Mouse (Mus musculus) liver, embryonic 14.5 days (tissue): Measurements from ENCODE around the gene Dnah11. TPM values are rescaled to one million over a fixed set of nuclear protein-coding genes. Genes with fewer than 3 reads are reported as not detected.

Experiments
- ATAC-seq: fragments of 200-750 bp; cut with Nextera tagmentation; 2 replicates; pipeline ENCODE4 v1.8.0; 2017; ENCODE audit warnings: moderate number of reproducible peaks, mild to moderate bottlenecking, moderate library complexity; ENCODE audit not compliant: insufficient read depth
- DNase-seq, 3 experiments: peaks; one replicate each; pipeline ENCODE4 v3.0.0-alpha.2; 2012 to 2013; ENCODE audit warnings: low read depth in 3 of 3, low spot score in 3 of 3
- H3K27ac ChIP-seq: fragments of 300-500 bp; sonication (generic); 2 replicates; pipeline ENCODE4 v1.5.1; 2014; ENCODE audit warnings: moderate library complexity, mild to moderate bottlenecking, control low read depth, inconsistent platforms
- H3K27me3 ChIP-seq: fragments of 300-500 bp; sonication (generic); 2 replicates; pipeline ENCODE4 v1.6.1; 2014; ENCODE audit warnings: mild to moderate bottlenecking, low read length, moderate library complexity; ENCODE audit not compliant: control insufficient read depth, insufficient read depth
- H3K36me3 ChIP-seq: fragments of 300-500 bp; sonication (generic); replicated peaks from 2 replicates; pipeline ENCODE4 v1.6.1; 2014; ENCODE audit warnings: low read depth; ENCODE audit not compliant: control insufficient read depth, insufficient read depth
- H3K4me1 ChIP-seq, 2 experiments: fragments of 200-500 bp in 1 of 2; fragments of 300-500 bp in 1 of 2; sonication (generic) in 1 of 2; replicated peaks; 2 replicates each; pipeline ENCODE4 v1.6.1; 2012 to 2014; ENCODE audit warnings: antibody characterized with exemption in 1 of 2, inconsistent platforms in 1 of 2, low read length in 1 of 2; ENCODE audit not compliant: control insufficient read depth in 2 of 2, insufficient read depth in 2 of 2
- H3K4me2 ChIP-seq: fragments of 300-500 bp; sonication (generic); 2 replicates; pipeline ENCODE4 v1.6.1; 2014; ENCODE audit warnings: low read depth, mild to moderate bottlenecking, control low read depth, moderate library complexity
- H3K4me3 ChIP-seq, 2 experiments: fragments of 200-500 bp in 1 of 2; fragments of 300-500 bp in 1 of 2; sonication (generic) in 1 of 2; 2 replicates each; pipeline ENCODE4 v1.5.1; 2012 to 2014; ENCODE audit warnings: low read depth in 2 of 2, low read length in 2 of 2, mild to moderate bottlenecking in 2 of 2, control low read depth in 1 of 2, inconsistent platforms in 1 of 2, moderate library complexity in 1 of 2; ENCODE audit not compliant: insufficient read depth in 1 of 2
- H3K9ac ChIP-seq: fragments of 300-500 bp; sonication (generic); replicated peaks from 2 replicates; pipeline ENCODE4 v1.6.1; 2014; ENCODE audit warnings: mild to moderate bottlenecking, control low read depth, moderate library complexity
- H3K9me3 ChIP-seq: fragments of 300-500 bp; sonication (generic); 2 replicates; pipeline ENCODE4 v1.6.1; 2016; ENCODE audit warnings: low read length, mixed read lengths; ENCODE audit not compliant: control insufficient read depth
- CTCF ChIP-seq: IDR thresholded peaks from 2 replicates; pipeline ENCODE4 v1.5.1; 2016; ENCODE audit warnings: antibody characterized with exemption, low read depth, control low read depth
- EP300 ChIP-seq: IDR thresholded peaks from 2 replicates; pipeline ENCODE4 v1.6.1; 2016; ENCODE audit warnings: antibody characterized with exemption, low read depth
- WGBS: fragments of 180-500 bp; shearing (Covaris S2); extraction: QIAGEN DNeasy Blood & Tissue Kit; methylation state at CpG from one replicate; pipeline ENCODE4 v1.1.7; 2014; ENCODE audit not compliant: insufficient replicate concordance; 5-methylcytosine and 5-hydroxymethylcytosine counted together
- polyA plus RNA-seq, 2 experiments: library from polyadenylated mRNA; depleted of rRNA in 1 of 2; stranded (reverse) in 1 of 2; unstranded in 1 of 2; fragments of >200 nt; fragmentation: Nextera tagmentation in 1 of 2; extraction: Ambion mirVana in 1 of 2; gene quantifications; 2 replicates each; pipeline versions ENCODE4 v1.2.1 to v1.2.3; 2012 to 2014

The Dnah11 gene
- polyA plus RNA-seq, 2 experiments: 0.06 to 0.26 TPM

DNA sequence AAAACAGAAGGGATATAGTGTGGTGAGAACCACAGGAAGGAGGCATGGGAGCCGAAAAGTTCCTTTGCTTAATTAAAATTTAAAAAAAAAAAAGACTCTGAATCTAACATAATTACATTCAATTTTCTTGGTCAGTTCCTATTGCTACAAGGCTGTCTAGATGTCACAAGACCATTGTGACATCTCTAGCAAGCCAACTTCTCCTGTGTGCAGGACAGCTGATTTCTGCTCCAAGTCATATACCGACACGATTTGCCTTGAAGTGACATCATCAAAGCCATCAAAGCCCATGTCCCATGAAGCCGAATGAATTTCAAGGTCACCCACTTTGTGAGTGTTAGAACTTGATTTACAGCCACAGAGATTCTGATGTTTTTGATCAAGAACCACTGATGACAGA is 361.5 kb downstream of the Dnah11 start:
- Histone ChIP-seq H3K4me3 (no peak overlapping the region), H3K4me1 (no peaks in the 10 kb centered on the region), H3K4me2 (no peak overlapping the region), H3K36me3 (no peaks in the 10 kb centered on the region), H3K27me3 (no peaks in the 10 kb centered on the region), H3K9ac (no peak overlapping the region), H3K27ac (no peak overlapping the region), H3K9me3 (no peaks in the 10 kb centered on the region)
- TF ChIP-seq CTCF: no peak
- TF ChIP-seq EP300: no peak
- WGBS: 65% methylated on average over 4 of the region's 4 CpGs
- no peak for DNase-seq
- ATAC-seq: no peak

DNA sequence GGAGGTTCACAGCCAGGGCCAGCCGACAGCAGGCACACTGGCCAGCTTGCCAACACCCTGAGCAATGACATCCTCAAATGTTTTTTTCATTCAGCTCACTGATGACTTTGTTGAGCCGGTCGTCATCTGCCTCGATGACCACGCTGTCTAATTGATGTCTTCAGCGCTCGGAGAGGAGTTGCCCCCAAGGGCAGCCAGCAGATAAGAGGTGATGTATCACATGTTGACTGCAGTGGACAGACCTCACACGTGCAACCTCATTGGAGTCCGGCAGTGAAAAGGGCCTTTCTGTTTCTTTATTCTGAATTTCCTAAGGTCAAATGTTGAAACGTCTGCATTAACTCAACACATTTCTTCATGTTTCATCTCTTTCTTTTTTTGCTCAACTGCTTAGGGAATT is 363.5 kb downstream of the Dnah11 start:
- WGBS: 67% methylated on average over 10 of the region's 10 CpGs
- ATAC-seq (no peak), DNase-seq (no peak)
- Histone ChIP-seq H3K9ac (no peak overlapping the region), H3K4me3 (no peak overlapping the region), H3K4me1 (no peaks in the 10 kb centered on the region), H3K27ac (no peak overlapping the region), H3K36me3 (no peaks in the 10 kb centered on the region), H3K4me2 (no peak overlapping the region), H3K9me3 (no peaks in the 10 kb centered on the region), H3K27me3 (no peaks in the 10 kb centered on the region)
- no peak for TF ChIP-seq EP300

DNA sequence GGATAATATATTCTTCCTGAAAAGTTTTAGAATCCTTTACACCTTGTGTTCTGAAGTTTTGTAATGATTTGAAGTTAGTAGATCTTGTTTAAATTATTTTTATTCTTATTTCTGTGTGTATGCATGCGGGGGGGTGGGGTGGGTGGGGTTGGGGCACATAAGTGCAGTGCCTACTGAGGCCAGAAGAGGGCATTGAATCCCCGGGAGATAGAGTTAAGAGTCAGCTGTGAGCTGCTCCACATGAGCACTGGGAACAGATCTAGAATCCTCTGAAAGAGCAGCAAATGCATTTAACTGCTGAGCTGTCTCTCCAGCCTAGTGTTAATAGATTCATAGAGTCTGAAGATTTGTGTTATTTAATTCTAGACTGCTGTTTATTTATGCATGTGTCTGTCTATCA is 364.2 kb downstream of the Dnah11 start:
- DNase-seq (no peak), ATAC-seq (no peak)
- Histone ChIP-seq H3K4me2 (no peak overlapping the region), H3K9ac (no peak overlapping the region), H3K27me3 (no peaks in the 10 kb centered on the region), H3K4me1 (no peaks in the 10 kb centered on the region), H3K4me3 (no peak overlapping the region), H3K27ac (no peak overlapping the region), H3K36me3 (no peaks in the 10 kb centered on the region), H3K9me3 (no peaks in the 10 kb centered on the region)
- no peak for TF ChIP-seq CTCF
- TF ChIP-seq EP300: no peak
- WGBS: 55% methylated on average over 2 of the region's 2 CpGs

DNA sequence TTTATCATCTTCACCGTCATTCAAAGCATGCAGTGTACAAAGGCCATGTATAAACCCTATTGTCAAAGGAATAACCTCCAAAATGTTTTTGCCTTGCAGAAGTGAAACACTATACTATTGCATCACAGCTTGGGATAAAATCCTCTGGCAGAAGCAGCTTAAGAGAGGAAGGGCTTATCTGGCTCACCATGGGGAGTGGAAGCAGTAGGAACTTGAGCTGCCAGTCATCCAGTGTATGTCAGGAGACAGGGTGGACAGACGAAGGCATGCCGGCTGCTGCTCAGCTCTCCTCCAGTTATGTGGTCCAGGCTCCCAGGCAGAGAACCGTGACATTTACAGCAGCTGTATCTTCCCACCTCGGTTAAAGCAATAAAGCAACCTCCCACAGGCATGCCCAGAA is 366.7 kb downstream of the Dnah11 start:
- Histone ChIP-seq H3K4me1 (no peaks in the 10 kb centered on the region), H3K4me3 (no peak overlapping the region), H3K27ac (no peak overlapping the region), H3K36me3 (no peaks in the 10 kb centered on the region), H3K9ac (no peak overlapping the region), H3K9me3 (no peaks in the 10 kb centered on the region), H3K27me3 (no peaks in the 10 kb centered on the region), H3K4me2 (no peak overlapping the region)
- WGBS: 33% methylated on average over 5 of the region's 5 CpGs
- DNase-seq (no peak), ATAC-seq (no peak)
- no peak for TF ChIP-seq CTCF
- no peak for TF ChIP-seq EP300

DNA sequence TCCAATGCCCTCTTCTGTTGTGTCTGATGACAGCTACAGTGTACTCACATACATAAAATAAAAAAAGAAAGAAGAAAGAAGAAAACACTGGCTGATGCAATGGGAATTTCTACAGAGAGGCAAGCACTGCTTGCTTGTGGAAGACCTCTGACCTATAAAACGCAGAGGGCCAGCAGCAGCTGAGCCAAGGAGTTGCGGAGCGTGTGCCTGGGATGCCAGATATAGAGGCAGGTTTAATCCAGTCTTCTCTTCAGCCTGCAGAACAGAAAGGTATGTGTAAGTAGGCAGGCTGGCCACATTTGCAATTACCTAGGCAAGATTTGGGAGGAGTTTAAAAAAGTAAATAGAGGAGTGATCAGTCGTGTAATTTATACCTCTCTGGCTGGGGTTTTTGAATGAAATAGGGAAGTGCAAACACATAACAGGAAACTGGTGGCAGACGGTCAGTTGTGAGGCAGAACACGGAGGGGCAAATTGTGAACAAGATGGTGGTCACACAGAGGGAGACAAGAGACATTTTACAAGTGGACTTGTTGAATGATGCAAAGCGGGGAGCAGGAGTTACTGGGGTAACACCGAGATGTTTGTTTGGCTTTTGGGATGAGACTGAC is 367.4 kb downstream of the Dnah11 start:
- TF ChIP-seq CTCF (no peak), EP300 (no peak)
- Histone ChIP-seq H3K9me3 (no peaks in the 10 kb centered on the region), H3K9ac (no peak overlapping the region), H3K27me3 (no peaks in the 10 kb centered on the region), H3K36me3 (no peaks in the 10 kb centered on the region), H3K4me2 (no peak overlapping the region), H3K27ac (no peak overlapping the region), H3K4me1 (no peaks in the 10 kb centered on the region), H3K4me3 (no peak overlapping the region)
- DNase-seq: no peak
- no peak for ATAC-seq
- 43% methylated on average over 8 of the region's 8 CpGs for WGBS
